Mouse (Mus musculus) olfactory bulb, adult 2 months (tissue): ENCODE data around the gene Katnb1.

Experiments
- CTCF ChIP-seq: fragments of 200-500 bp; IDR thresholded peaks from 2 replicates; pipeline ENCODE4 v1.5.1; 2012; ENCODE audit warnings: low read depth, mild to moderate bottlenecking, low read length, moderate library complexity; ENCODE audit not compliant: insufficient read depth
- POLR2A ChIP-seq: fragments of 200-500 bp; IDR thresholded peaks from 2 replicates; pipeline ENCODE4 v1.6.1; 2012; ENCODE audit warnings: mild to moderate bottlenecking, low read depth, low read length, moderate library complexity; ENCODE audit not compliant: insufficient read depth

DNA sequence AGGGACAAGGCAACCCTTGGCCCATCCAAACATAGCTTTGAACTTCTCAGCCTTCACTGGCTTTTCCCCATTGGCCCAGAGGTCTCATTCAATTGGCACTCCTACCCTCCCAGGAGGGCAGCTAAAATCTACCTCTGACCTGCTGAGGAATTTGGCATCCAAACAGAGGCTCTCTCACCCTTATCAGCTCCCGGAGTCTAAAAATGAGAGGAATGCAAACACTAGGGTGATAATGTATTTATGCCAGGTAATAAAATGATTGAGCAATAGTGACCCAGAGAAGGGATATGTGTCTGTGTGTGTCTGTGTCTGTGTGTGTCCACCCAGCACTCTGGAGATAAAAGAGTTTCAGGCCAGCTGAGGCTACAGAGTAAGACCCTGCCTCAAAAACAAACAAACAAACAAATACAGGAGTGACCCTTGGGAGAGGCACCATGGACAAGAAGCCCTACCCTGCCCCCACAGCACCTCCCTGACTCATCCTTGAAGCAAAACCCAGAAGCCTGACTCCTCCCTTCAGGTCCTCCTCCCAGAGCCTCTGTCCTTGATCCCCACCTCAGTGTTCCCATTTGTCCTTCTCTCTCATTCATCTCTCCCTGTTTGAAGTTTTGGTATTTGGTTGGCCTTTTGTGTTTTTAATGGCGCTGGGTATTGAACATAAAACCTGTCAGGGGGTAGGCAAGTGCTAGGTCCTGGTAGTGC lies 65.2 kb downstream of the Katnb1 start:
- no peak for TF ChIP-seq CTCF
- TF ChIP-seq POLR2A: no peak
